Mouse (Mus musculus) hindbrain, embryonic 10.5 days (tissue): ENCODE measurements at regions not wholly inside any gene's neighbourhood (a gene's known extent, or its start where the extent isn't known, plus 50 kb on each side); places are given as distances from the start of the nearest gene placed in this dataset.
"Not testable (repeated sequence)": the region's sequence is repeated elsewhere in the genome, so short reads cannot be mapped to it uniquely, and the experiment has no call there.

Experiments
- DNase-seq: peaks from one replicate; pipeline ENCODE4 v3.0.0-alpha.2; 2017; ENCODE audit warnings: low spot score
- H3K27ac ChIP-seq: fragments of 300-500 bp; sonication (generic); 2 replicates; pipeline ENCODE4 v1.5.1; 2016; ENCODE audit warnings: mild to moderate bottlenecking, moderate library complexity
- H3K27me3 ChIP-seq: fragments of 300-500 bp; sonication (generic); 2 replicates; pipeline ENCODE4 v1.6.1; 2016; ENCODE audit warnings: mild to moderate bottlenecking; ENCODE audit not compliant: poor library complexity, insufficient read depth, severe bottlenecking
- H3K36me3 ChIP-seq: fragments of 300-500 bp; sonication (generic); 2 replicates; pipeline ENCODE4 v1.6.1; 2016; ENCODE audit warnings: mild to moderate bottlenecking, moderate library complexity
- H3K4me1 ChIP-seq: fragments of 300-500 bp; sonication (generic); replicated peaks from 2 replicates; pipeline ENCODE4 v1.6.1; 2016; ENCODE audit warnings: mild to moderate bottlenecking
- H3K4me3 ChIP-seq: fragments of 300-500 bp; sonication (generic); 2 replicates; pipeline ENCODE4 v1.5.1; 2016; ENCODE audit warnings: mild to moderate bottlenecking, moderate library complexity
- H3K9me3 ChIP-seq: fragments of 300-500 bp; sonication (generic); 2 replicates; pipeline ENCODE4 v1.6.1; 2016; ENCODE audit warnings: mild to moderate bottlenecking, moderate library complexity
- WGBS: fragments of 180-500 bp; shearing (Covaris S2); methylation state at CpG from one replicate; pipeline ENCODE4 v1.1.7; 2016; 5-methylcytosine and 5-hydroxymethylcytosine counted together

GRCm38 (mm10) chr17:13654606-13655005, 105.7 kb upstream of the Afdn start:
- peaks cover 40% of the 10 kb centered on the region for H3K4me1 ChIP-seq
- H3K36me3 ChIP-seq, H3K27me3 ChIP-seq, H3K4me3 ChIP-seq, DNase-seq, H3K9me3 ChIP-seq, H3K27ac ChIP-seq: not testable (repeated sequence)
- 70% methylated on average over 1 of the region's 1 CpGs for whole genome bisulfite sequencing

- Histone ChIP-seq H3K4me3 (peak overlapping the region; percentile 37; the same call in 1 of the 2 replicates), H3K9me3 (no peaks in the 10 kb centered on the region), H3K27ac (peak overlapping the region; percentile 85), H3K27me3 (no peaks in the 10 kb centered on the region), H3K36me3 (no peaks in the 10 kb centered on the region), H3K4me1 (peaks cover 47% of the 10 kb centered on the region)
- no peak for DNase-seq
- WGBS = 8% methylated on average over 3 of the region's 3 CpGs
Observed at GRCm38 (mm10) chr17:13656065-13656464, 104.3 kb upstream of the Afdn start.

DNA sequence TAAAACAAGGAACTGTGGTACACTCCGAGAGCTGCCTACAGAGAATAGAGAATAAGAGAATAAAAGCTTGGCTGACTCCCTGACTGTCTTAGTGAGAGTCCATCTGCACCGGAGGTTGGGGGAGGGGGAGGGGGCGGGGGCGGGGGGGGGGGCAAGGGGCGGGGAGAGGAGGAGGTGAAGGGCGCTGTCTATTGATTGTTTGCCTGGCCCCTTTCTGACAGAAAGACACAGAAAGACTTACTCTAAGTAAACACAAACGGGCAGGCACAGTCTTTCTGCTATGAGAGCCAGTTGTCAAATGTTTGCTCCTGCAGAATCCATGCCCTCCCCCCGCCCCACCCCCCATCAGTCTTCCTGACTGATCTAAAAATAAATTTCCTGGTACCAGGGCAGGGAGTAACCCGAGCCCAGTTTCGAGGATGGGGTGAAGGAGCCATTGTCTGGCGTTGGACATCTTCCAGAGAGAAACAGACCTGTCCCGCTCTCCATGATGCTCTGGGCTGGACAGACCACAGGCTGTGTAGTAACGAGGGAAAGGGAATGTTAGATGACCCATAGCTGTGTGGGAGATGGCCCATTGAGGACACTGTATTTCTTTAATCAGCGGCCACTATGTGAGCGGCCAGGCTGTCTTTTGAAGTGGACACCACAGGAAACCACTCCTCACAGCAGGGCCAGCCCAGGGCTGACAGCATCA, 103.7 kb upstream of the Afdn start:
- DNase-seq = peak; percentile 70
- Histone ChIP-seq H3K36me3 (no peaks in the 10 kb centered on the region), H3K9me3 (no peaks in the 10 kb centered on the region), H3K27ac (peak overlapping the region; percentile 85), H3K4me3 (peak overlapping the region; percentile 37), H3K4me1 (peaks cover 47% of the 10 kb centered on the region), H3K27me3 (no peaks in the 10 kb centered on the region)
- WGBS = under 1% methylated on average over 10 of the region's 15 CpGs

GRCm38 (mm10) chr17:13657182-13657562, 103.2 kb upstream of the Afdn start:
- 18% methylated on average over 10 of the region's 10 CpGs for WGBS
- no peaks in the 10 kb centered on the region for H3K36me3 ChIP-seq
- H3K4me3 ChIP-seq = peak overlapping the region; percentile 37
- H3K27me3 ChIP-seq = no peaks in the 10 kb centered on the region
- DNase-seq = no peak
- H3K4me1 ChIP-seq = peaks cover 50% of the 10 kb centered on the region
- H3K9me3 ChIP-seq = no peaks in the 10 kb centered on the region
- peak overlapping the region; percentile 85 for H3K27ac ChIP-seq

DNA sequence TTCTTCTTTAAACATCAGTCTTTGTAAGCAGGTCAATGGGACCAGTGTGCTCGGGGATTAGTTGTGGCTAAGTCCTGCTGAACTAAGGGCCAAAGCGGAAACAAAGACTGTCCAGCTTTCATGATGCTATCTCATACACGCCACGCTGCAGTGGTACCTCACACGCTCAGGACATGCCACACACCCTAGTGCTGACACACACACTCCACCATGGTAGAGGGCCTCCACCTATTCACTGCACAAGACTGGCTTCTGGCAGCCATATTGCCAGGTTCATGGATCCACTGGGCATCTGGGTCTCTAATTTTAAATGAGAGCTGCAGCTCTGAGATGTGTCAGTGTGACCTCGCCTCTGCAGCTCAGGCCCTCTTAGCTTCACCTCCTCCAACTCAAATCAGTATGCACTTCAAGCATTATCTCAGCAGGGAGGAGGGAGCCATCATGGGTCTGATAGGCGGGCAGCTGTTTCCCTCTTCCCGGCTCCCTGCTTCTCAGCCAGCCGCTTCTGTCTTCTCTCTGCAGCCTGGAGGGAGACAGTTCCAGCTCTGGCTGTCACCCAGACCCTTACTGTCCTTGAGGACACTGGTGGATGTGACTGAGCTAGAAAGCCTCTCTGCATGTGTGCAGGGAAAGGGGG, 102.6 kb upstream of the Afdn start:
- Histone ChIP-seq H3K36me3 (no peaks in the 10 kb centered on the region), H3K4me3 (no peak overlapping the region), H3K27me3 (no peaks in the 10 kb centered on the region), H3K27ac (peak overlapping the region; percentile 85), H3K9me3 (no peaks in the 10 kb centered on the region), H3K4me1 (peaks cover 54% of the 10 kb centered on the region)
- WGBS = 24% methylated on average over 9 of the region's 9 CpGs
- no peak for DNase-seq

- Histone ChIP-seq H3K27ac (peak overlapping the region; percentile 85), H3K4me3 (no peak overlapping the region), H3K4me1 (peaks cover 61% of the 10 kb centered on the region), H3K9me3 (no peaks in the 10 kb centered on the region), H3K27me3 (no peaks in the 10 kb centered on the region), H3K36me3 (no peaks in the 10 kb centered on the region)
- DNase-seq = no peak
- WGBS = 15% methylated on average over 3 of the region's 3 CpGs
Observed at GRCm38 (mm10) chr17:13658321-13658978, 101.9 kb upstream of the Afdn start.

DNA sequence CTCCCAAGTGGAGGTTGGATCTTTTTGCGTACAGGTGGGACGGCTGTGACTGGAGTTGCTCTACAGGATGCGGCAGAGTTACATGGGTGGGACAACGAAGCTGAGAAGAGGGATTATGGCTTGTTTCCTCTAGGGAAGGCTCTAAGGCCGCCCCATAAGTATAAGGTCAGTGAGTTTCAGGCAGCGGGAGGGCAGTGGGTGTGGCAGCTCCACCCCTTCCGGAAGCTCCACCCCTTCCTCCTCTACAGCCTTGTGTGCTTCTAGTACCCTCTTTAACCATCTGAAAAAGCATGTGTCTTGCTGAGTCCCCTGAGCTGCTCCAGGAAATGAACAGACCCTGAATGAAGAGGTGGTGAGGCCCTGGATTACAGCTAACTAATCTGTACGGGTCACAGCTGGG, 101.2 kb upstream of the Afdn start:
- no peak for DNase-seq
- H3K4me3 ChIP-seq = peak overlapping the region; percentile 20; the same call in 1 of the 2 replicates
- no peaks in the 10 kb centered on the region for H3K36me3 ChIP-seq
- H3K27me3 ChIP-seq = no peaks in the 10 kb centered on the region
- H3K4me1 ChIP-seq = peaks cover 66% of the 10 kb centered on the region
- H3K27ac ChIP-seq = peak overlapping the region; percentile 85
- 16% methylated on average over 8 of the region's 8 CpGs for WGBS
- no peaks in the 10 kb centered on the region for H3K9me3 ChIP-seq

GRCm38 (mm10) chr17:13659943-13660342, 100.4 kb upstream of the Afdn start:
- Histone ChIP-seq H3K27ac (no peak overlapping the region; the same call in 1 of the 2 replicates), H3K4me3 (no peak overlapping the region)
- 68% methylated on average over 4 of the region's 4 CpGs for WGBS

GRCm38 (mm10) chr17:13661023-13661422, 99.3 kb upstream of the Afdn start:
- 91% methylated on average over 8 of the region's 8 CpGs for WGBS
- peaks cover 66% of the 10 kb centered on the region for H3K4me1 ChIP-seq

More at GRCm38 (mm10) chr17:13659943-13660342, 100.4 kb upstream of the Afdn start:
- Histone ChIP-seq H3K4me1 (peaks cover 66% of the 10 kb centered on the region), H3K27me3 (no peaks in the 10 kb centered on the region), H3K36me3 (no peaks in the 10 kb centered on the region), H3K9me3 (no peaks in the 10 kb centered on the region)
- no peak for DNase-seq

DNA sequence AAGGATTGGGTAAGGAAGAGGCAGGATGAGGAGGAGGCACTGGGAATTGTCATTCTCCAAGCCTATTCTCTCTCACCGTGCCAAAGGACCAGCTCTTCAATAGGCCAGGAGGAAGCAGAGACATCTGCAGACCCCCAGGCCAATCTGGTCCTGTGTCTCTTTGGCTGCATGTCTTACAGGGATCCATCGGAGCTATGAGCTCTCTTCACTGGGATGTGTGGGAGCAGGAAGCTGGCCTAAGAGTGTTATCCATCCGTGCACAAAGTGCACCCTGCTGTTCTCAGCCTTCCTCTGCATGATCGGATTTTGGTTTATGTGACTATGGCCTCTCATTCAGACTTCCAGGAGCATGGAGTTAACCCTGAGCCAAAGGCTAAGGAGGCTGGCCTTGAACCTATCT, 98.2 kb upstream of the Afdn start:
- Histone ChIP-seq H3K4me3 (no peak overlapping the region), H3K36me3 (no peaks in the 10 kb centered on the region), H3K27ac (0 out of 2 replicates have a peak overlapping the region, but pooled peaks have one; percentile 35), H3K9me3 (no peaks in the 10 kb centered on the region), H3K4me1 (peaks cover 66% of the 10 kb centered on the region), H3K27me3 (no peaks in the 10 kb centered on the region)
- WGBS = 63% methylated on average over 4 of the region's 4 CpGs
- DNase-seq = no peak

More at GRCm38 (mm10) chr17:13661023-13661422, 99.3 kb upstream of the Afdn start:
- H3K36me3 ChIP-seq = no peaks in the 10 kb centered on the region
- no peak overlapping the region for H3K4me3 ChIP-seq
- H3K27me3 ChIP-seq = no peaks in the 10 kb centered on the region
- no peaks in the 10 kb centered on the region for H3K9me3 ChIP-seq
- no peak overlapping the region for H3K27ac ChIP-seq
- DNase-seq = no peak
